Mouse (Mus musculus) lung, adult 2 months (tissue): ENCODE results near the gene Rab23. TPM values are rescaled to one million over a fixed set of nuclear protein-coding genes. Genes with fewer than 3 reads are reported as not detected.
"Not testable (repeated sequence)": the region's sequence is repeated elsewhere in the genome, so short reads cannot be mapped to it uniquely, and the experiment has no call there.

Experiments used
- DNase-seq: peaks from one replicate; pipeline ENCODE4 v3.0.0; 2022
- H3K4me1 ChIP-seq: fragments of 200-500 bp; 2 replicates; pipeline ENCODE4 v1.6.1; 2011; ENCODE audit warnings: low read length; ENCODE audit not compliant: control insufficient read depth, insufficient read depth
- H3K4me3 ChIP-seq: fragments of 200-500 bp; replicated peaks from 2 replicates; pipeline ENCODE3; 2011; ENCODE audit warnings: low read depth, mild to moderate bottlenecking, control low read depth, low read length; ENCODE audit errors: extremely low read depth
- CTCF ChIP-seq: fragments of 200-500 bp; IDR thresholded peaks from 2 replicates; pipeline ENCODE4 v1.5.1; 2011; ENCODE audit warnings: mild to moderate bottlenecking, low read length, control low read depth; ENCODE audit not compliant: insufficient read depth
- POLR2A ChIP-seq: fragments of 200-500 bp; IDR thresholded peaks from 2 replicates; pipeline ENCODE4 v1.6.1; 2011; ENCODE audit warnings: low read depth, mild to moderate bottlenecking, control low read depth, low read length, borderline replicate concordance; ENCODE audit errors: extremely low read depth
- WGBS: fragments of 180-500 bp; shearing (Covaris S2); methylation state at CpG from one replicate; pipeline ENCODE4 v1.1.7; 2018; 5-methylcytosine and 5-hydroxymethylcytosine counted together
- polyA plus RNA-seq: library from polyadenylated mRNA; depleted of rRNA; stranded (reverse); fragments of >200 nt; gene quantifications from 2 replicates; pipeline ENCODE4 v1.2.3, GENCODE M21; 2012

Rab23 gene
- polyA plus RNA-seq, 1 experiment, result 17.3 TPM

- DNase-seq, result no peak
- TF ChIP-seq POLR2A (no peak), CTCF (no peak)
- no peaks in the 10 kb centered on the region for H3K4me1 ChIP-seq
- 92% methylated on average over 4 of the region's 4 CpGs for WGBS
- H3K4me3 ChIP-seq, result no peak overlapping the region
Observed at GRCm38 (mm10) chr1:33745901-33746300, 26.2 kb downstream of the Rab23 start.

DNA sequence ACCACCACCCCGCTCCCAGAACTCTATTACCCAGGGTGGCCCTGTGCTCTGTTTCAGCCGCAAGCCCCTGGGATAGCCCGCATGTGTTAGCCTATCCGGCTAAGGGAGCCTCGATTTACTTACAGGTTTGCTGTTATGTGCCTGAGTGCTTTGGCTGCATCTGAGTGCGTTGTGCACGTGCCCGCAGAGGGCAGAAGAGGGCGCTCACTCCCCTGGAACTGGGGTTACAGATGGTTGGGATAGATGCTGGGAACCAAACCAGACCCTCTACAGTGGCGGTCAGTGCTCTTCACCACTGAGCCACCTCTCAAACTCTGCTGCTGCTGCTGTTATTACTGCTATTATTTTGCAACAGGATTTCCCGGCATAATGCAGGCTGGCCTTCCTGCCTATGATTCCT is 29.4 kb downstream of the Rab23 start:
- WGBS, result 95% methylated on average over 11 of the region's 11 CpGs
- H3K4me1 ChIP-seq, result no peaks in the 10 kb centered on the region
- no peak for TF ChIP-seq CTCF
- TF ChIP-seq POLR2A, result no peak
- DNase-seq, result no peak
- H3K4me3 ChIP-seq, result no peak overlapping the region

DNA sequence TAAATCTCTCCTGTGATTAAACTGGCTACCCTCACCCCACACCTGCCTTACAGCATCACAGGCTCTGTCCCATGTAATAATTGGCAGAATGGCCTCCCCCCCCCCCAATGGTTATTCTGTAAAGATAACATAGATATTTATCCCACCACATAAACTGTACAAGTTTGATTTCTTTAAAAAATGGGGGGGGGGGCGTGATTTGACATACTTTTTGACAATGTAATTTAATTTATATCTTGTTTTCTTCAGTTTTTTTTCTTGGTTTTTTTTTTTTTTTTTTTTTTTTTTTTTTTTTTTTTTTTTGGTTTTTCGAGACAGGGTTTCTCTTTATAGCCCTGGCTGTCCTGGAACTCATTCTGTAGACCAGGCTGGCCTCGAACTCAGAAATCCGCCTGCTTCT is 30.0 kb downstream of the Rab23 start:
- H3K4me3 ChIP-seq, result not testable (repeated sequence)

DNA sequence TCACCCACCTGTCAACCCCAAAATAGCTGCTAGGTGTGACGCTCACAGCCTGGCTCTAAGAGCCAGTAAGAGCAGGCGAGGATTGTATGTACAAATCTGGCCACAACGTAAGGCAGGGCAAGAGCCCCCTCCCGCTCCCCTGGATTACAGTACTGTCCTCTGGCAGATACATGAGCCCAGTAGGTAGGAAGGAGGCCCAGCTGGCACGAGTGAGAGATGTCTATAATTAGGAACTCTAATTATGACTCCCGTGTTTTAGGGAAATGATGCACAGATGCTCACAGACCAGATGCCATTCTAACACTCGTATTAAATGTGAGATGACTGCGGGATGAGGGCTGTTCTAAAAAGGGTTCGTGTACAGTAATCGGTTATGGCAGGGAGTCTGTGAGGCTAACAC is 31.6 kb downstream of the Rab23 start:
- Histone ChIP-seq H3K4me3 (no peak overlapping the region), H3K4me1 (no peaks in the 10 kb centered on the region)
- WGBS, result 81% methylated on average over 10 of the region's 10 CpGs
- TF ChIP-seq POLR2A (no peak), CTCF (no peak)
- no peak for DNase-seq

More for the DNA sequence above, 30.0 kb downstream of the Rab23 start:
- WGBS, result 96% methylated on average over 3 of the region's 4 CpGs
- H3K4me1 ChIP-seq, DNase-seq: not testable (repeated sequence)

DNA sequence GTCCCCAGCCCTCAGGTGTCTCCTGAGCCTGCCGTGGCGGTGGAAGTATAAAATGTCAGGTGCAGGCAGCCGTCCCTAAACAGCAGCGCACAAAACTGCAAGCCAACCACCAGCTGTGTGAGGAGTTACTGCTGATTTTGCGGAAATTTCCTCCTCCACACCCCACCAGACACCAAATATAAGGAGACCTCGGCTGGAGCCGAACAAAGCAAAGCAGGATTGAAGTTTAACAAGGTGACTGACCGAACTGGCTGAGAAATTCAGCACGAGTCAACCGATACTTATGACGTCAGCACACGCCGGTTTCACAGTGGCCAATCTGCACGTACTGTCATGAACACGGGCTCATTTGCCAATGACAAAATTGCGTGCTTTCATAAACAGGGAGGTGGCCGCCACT is 34.4 kb downstream of the Rab23 start:
- DNase-seq, result no peak
- 88% methylated on average over 17 of the region's 17 CpGs for WGBS

GRCm38 (mm10) chr1:33754965-33755735 is 35.5 kb downstream of the Rab23 start:
- 76% methylated on average over 21 of the region's 21 CpGs for WGBS
- Histone ChIP-seq H3K4me3 (no peak overlapping the region), H3K4me1 (no peaks in the 10 kb centered on the region)
- DNase-seq, result no peak
- no peak for TF ChIP-seq CTCF
- no peak for TF ChIP-seq POLR2A

More for the DNA sequence above, 34.4 kb downstream of the Rab23 start:
- no peaks in the 10 kb centered on the region for H3K4me1 ChIP-seq
- no peak overlapping the region for H3K4me3 ChIP-seq
- TF ChIP-seq CTCF, result no peak

- 71% methylated on average over 7 of the region's 7 CpGs for WGBS
- TF ChIP-seq CTCF (no peak), POLR2A (no peak)
- DNase-seq, result no peak
- H3K4me1 ChIP-seq, result no peaks in the 10 kb centered on the region
- H3K4me3 ChIP-seq, result no peak overlapping the region
Observed at GRCm38 (mm10) chr1:33755799-33756198, 36.1 kb downstream of the Rab23 start.

DNA sequence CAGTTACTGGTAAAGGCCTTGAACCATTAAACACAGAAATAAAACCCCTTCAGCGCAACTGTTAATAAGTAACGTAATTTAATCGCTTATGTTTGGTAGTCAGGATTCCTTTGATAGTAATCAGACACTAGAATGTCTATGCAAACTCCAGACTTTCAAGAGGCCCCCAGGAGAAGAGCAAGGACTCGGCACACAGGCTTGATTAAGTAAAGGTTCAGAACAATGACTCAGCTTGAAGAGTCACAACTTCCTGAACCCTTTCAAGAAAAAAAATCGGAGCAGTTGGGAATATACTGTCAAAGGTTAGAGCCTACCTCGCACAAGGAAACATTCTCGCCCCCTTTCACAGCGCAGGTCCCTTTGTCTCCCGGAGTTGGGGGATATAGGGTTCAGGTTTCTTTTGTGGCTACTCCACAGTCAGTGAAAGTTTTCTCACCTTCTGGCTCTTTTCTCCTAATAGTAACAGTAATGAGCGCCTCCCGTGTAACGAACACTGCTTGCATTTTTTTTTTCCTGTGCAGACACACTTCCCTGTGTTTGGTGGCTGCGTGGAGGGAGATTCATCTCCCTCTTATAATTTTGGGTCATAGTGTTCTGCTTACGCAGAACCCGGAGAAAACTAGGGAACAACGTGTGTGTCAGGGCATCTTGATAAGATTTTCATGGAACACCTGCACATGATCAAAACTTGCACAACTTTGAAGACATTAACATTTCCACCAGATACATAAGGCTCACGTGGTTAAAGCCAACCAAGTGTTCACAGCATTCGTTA is 36.8 kb downstream of the Rab23 start:
- no peak for DNase-seq
- TF ChIP-seq CTCF (no peak), POLR2A (no peak)
- WGBS, result 23% methylated on average over 18 of the region's 18 CpGs
- peak overlapping the region; percentile 83 for H3K4me3 ChIP-seq
- H3K4me1 ChIP-seq, result no peaks in the 10 kb centered on the region

- DNase-seq, result peak; percentile 18
- H3K4me1 ChIP-seq, result no peaks in the 10 kb centered on the region
- TF ChIP-seq POLR2A, result no peak
- TF ChIP-seq CTCF, result no peak
- WGBS, result 2% methylated on average over 14 of the region's 14 CpGs
- H3K4me3 ChIP-seq, result peak overlapping the region; percentile 83
Observed at GRCm38 (mm10) chr1:33757033-33757413, 37.3 kb downstream of the Rab23 start.

GRCm38 (mm10) chr1:33757491-33758041 is 37.9 kb downstream of the Rab23 start, which contains the start of gene Bag2:
Gene Bag2 (minus strand): TSS chr1:33757795.
- Histone ChIP-seq H3K4me3 (peak within 1 kb of the TSS; percentile 83), H3K4me1 (no peaks in the 10 kb centered on the region)
- WGBS, result under 1% methylated on average over 60 of the region's 61 CpGs
- DNase-seq, result peak; percentile 72
- TF ChIP-seq CTCF (no peak), POLR2A (no peak)
